In genomic region chr1:170052469-170053065, GRCm38 (mm10) we compare ENCODE assay signal across 23 mouse cellular contexts. TPM values are rescaled to one million over a fixed set of nuclear protein-coding genes. Genes with fewer than 3 reads are reported as not detected.
DNase-seq lines count a peak whose midpoint lies in the region; ATAC-seq lines count a peak whose summit lies in the region.
"Had no signal": no experiment of that assay in that cellular context is flagged by ENCODE, and none has a peak within 500 bp of the region (broad histone marks: within the 10 kb centered on the region; RNA-seq: fewer than 3 reads in every experiment).

No protein-coding gene starts in this region.

- WGBS in embryonic facial prominence, embryonic 12.5 days: 72% methylated on average over 1 of the region's 1 CpGs
- WGBS in embryonic facial prominence, embryonic 10.5 days: 90% methylated on average over 1 of the region's 1 CpGs
- 68% methylated on average over 1 of the region's 1 CpGs for WGBS in embryonic facial prominence, embryonic 15.5 days
- WGBS in limb, embryonic 13.5 days: 77% methylated on average over 1 of the region's 1 CpGs

- peak overlapping the region; percentile 38; the same call in 1 of the 2 replicates for H3K27ac ChIP-seq in embryonic facial prominence, embryonic 12.5 days
- H3K27ac ChIP-seq in embryonic facial prominence, embryonic 10.5 days (replicated peaks): no peak overlapping the region
- peak overlapping the region; percentile 78 for H3K27ac ChIP-seq in embryonic facial prominence, embryonic 15.5 days (replicated peaks)
- peak overlapping the region; percentile 34; the same call in 1 of the 2 replicates for H3K27ac ChIP-seq in limb, embryonic 13.5 days
- H3K27ac ChIP-seq: forebrain, embryonic 13.5 days; heart, embryonic 10.5 days; hindbrain, embryonic 13.5 days had no signal

- H3K36me3 ChIP-seq in embryonic facial prominence, embryonic 12.5 days: no peaks in the 10 kb centered on the region
- peaks cover 7% of the 10 kb centered on the region; the same call in 1 of the 2 replicates for H3K36me3 ChIP-seq in embryonic facial prominence, embryonic 10.5 days (replicated peaks)
- H3K36me3 ChIP-seq in embryonic facial prominence, embryonic 15.5 days: no peaks in the 10 kb centered on the region
- H3K36me3 ChIP-seq in limb, embryonic 13.5 days: no peaks in the 10 kb centered on the region
- H3K36me3 ChIP-seq: heart, embryonic 10.5 days; hindbrain, embryonic 13.5 days had no signal

- H3K9ac ChIP-seq in embryonic facial prominence, embryonic 12.5 days: no peak overlapping the region
- no peak overlapping the region for H3K9ac ChIP-seq in embryonic facial prominence, embryonic 15.5 days
- no peak overlapping the region for H3K9ac ChIP-seq in limb, embryonic 13.5 days
- H3K9ac ChIP-seq: forebrain, embryonic 13.5 days; forebrain, postnatal 0 days; hindbrain, embryonic 13.5 days had no signal

- H3K9me3 ChIP-seq in embryonic facial prominence, embryonic 12.5 days: no peaks in the 10 kb centered on the region
- no peaks in the 10 kb centered on the region for H3K9me3 ChIP-seq in embryonic facial prominence, embryonic 10.5 days
- H3K9me3 ChIP-seq in embryonic facial prominence, embryonic 15.5 days (replicated peaks): no peaks in the 10 kb centered on the region
- no peaks in the 10 kb centered on the region for H3K9me3 ChIP-seq in limb, embryonic 13.5 days
- H3K9me3 ChIP-seq: forebrain, embryonic 13.5 days; heart, embryonic 10.5 days; hindbrain, embryonic 13.5 days had no signal

- DNase-seq in embryonic facial prominence, embryonic 10.5 days (ENCODE audit: low spot score): no peak
- peak; percentile 90 for DNase-seq in heart, adult 11 months
- DNase-seq in heart, postnatal 14 days: no peak
- no peak for DNase-seq in layer of hippocampus, adult 11-12 months (ENCODE audit: low spot score)
- no peak for DNase-seq in cerebellum, adult 9-10 months
- DNase-seq: adrenal gland, postnatal 10 days; B cell, adult 2 months; cerebellum, adult 11 months; cerebellum, adult 8-10 months; cerebellum, postnatal 25 days; forebrain, postnatal 0 days; gastrocnemius, postnatal 10 days; heart, adult 18-20 months; heart, postnatal 10 days had no signal

- H3K4me1 ChIP-seq in embryonic facial prominence, embryonic 12.5 days: peaks cover 36% of the 10 kb centered on the region
- peaks cover 20% of the 10 kb centered on the region for H3K4me1 ChIP-seq in embryonic facial prominence, embryonic 10.5 days
- peaks cover 34% of the 10 kb centered on the region for H3K4me1 ChIP-seq in embryonic facial prominence, embryonic 15.5 days
- peaks cover 46% of the 10 kb centered on the region for H3K4me1 ChIP-seq in limb, embryonic 13.5 days
- H3K4me1 ChIP-seq: forebrain, embryonic 13.5 days; heart, embryonic 10.5 days had no signal

- no peak overlapping the region for H3K4me3 ChIP-seq in embryonic facial prominence, embryonic 12.5 days
- H3K4me3 ChIP-seq in embryonic facial prominence, embryonic 10.5 days: no peak overlapping the region
- H3K4me3 ChIP-seq in embryonic facial prominence, embryonic 15.5 days (replicated peaks): no peak overlapping the region
- H3K4me3 ChIP-seq in limb, embryonic 13.5 days: no peak overlapping the region
- H3K4me3 ChIP-seq: forebrain, embryonic 13.5 days; heart, embryonic 10.5 days; hindbrain, embryonic 13.5 days had no signal

- intact Hi-C loops in heart, postnatal 14 days (cut with DNase I): no loop called here

- ATAC-seq in embryonic facial prominence, embryonic 12.5 days (ENCODE audit: insufficient number of reproducible peaks, insufficient read depth, low FRiP score, low TSS enrichment): no peak
- ATAC-seq in embryonic facial prominence, embryonic 15.5 days (ENCODE audit: insufficient number of reproducible peaks, low FRiP score, low TSS enrichment, low read depth): 0 out of 2 replicates have a peak, but pooled peaks have one; percentile 20
- ATAC-seq in limb, embryonic 13.5 days (ENCODE audit: low FRiP score, low read depth): 0 out of 2 replicates have a peak, but pooled peaks have one; percentile 25
- ATAC-seq: forebrain, embryonic 13.5 days; forebrain, postnatal 0 days; intestine, postnatal 0 days had no signal

- no peaks in the 10 kb centered on the region for H3K27me3 ChIP-seq in embryonic facial prominence, embryonic 12.5 days
- no peaks in the 10 kb centered on the region for H3K27me3 ChIP-seq in embryonic facial prominence, embryonic 10.5 days (replicated peaks; ENCODE audit: low read depth, poor library complexity, severe bottlenecking)
- no peaks in the 10 kb centered on the region for H3K27me3 ChIP-seq in embryonic facial prominence, embryonic 15.5 days
- no peaks in the 10 kb centered on the region for H3K27me3 ChIP-seq in limb, embryonic 13.5 days
- H3K27me3 ChIP-seq: forebrain, embryonic 13.5 days; hindbrain, embryonic 13.5 days had no signal

- no peak overlapping the region for H3K4me2 ChIP-seq in embryonic facial prominence, embryonic 12.5 days (replicated peaks)
- no peak overlapping the region for H3K4me2 ChIP-seq in embryonic facial prominence, embryonic 15.5 days (replicated peaks)
- H3K4me2 ChIP-seq in limb, embryonic 13.5 days (replicated peaks): no peak overlapping the region
- H3K4me2 ChIP-seq: forebrain, embryonic 13.5 days; hindbrain, embryonic 13.5 days had no signal

RNA-seq across cellular contexts. Expression of gene Ddr2, which starts 58.0 kb away (rescaled TPM):
- polyA plus RNA-seq in embryonic facial prominence, embryonic 12.5 days (2016; fragmentation: Nextera tagmentation; extraction: Ambion mirVana): 114 and 119 TPM in 2 replicates
- 62.9 and 69.6 TPM in 2 replicates for polyA plus RNA-seq in embryonic facial prominence, embryonic 10.5 days (2016; fragmentation: Nextera tagmentation; extraction: Ambion mirVana)
- total RNA-seq in heart, postnatal 14 days (2021): 10 to 100 TPM; 25.3 to 26.8 TPM
- 89.0 and 90.2 TPM in 2 replicates for polyA plus RNA-seq in embryonic facial prominence, embryonic 15.5 days (2015; fragmentation: Nextera tagmentation; extraction: Ambion mirVana)
- 115 and 122 TPM in 2 replicates for polyA plus RNA-seq in limb, embryonic 13.5 days (2015; fragmentation: Nextera tagmentation; extraction: Ambion mirVana)
- total RNA-seq: hematopoietic stem cell, adult 5-6 weeks; MEL had no signal
